Mouse (Mus musculus): ENCODE data around the gene Pbx3. TPM values are rescaled to one million over a fixed set of nuclear protein-coding genes. Genes with fewer than 3 reads are reported as not detected.

Pbx3 gene
- total RNA-seq, 2 experiments from 2014 or later = 2.3 TPM

- Histone ChIP-seq H3K4me3 (no peak overlapping the region), H3K27ac (no peak overlapping the region)
- DNase-seq = no peak
- intact Hi-C loops (cut with DNase I) = no loop called here
- TF ChIP-seq CTCF (IDR thresholded peaks at IDR 0.05) = no peak
These were observed 224.7 kb downstream of the Pbx3 start for GRCm38 (mm10) chr2:34148214-34148613.

GRCm38 (mm10) chr2:34147476-34147875 lies 225.5 kb downstream of the Pbx3 start:
- intact Hi-C loops (cut with DNase I) = no loop called here
- TF ChIP-seq CTCF (IDR thresholded peaks at IDR 0.05) = no peak
- no peak overlapping the region for H3K27ac ChIP-seq

DNA sequence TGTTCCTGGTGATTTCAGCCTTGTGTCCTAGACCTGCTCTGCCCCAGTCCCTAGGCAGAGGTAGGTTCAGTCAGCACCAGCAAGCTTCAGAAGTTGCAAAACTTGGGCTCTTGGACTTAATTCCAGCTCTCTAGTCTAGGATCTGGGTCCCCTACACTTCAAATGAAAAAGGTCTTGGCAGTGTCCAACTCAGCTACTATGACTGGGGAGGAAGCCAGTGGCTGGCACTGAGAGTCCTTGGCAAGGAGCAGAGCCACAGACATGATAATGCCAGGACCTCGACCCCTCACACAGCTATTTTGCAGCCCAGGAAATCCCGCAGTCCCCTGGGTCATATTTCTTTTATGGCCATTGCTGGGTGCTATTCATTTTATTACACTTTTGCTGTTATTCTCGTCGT lies 225.9 kb downstream of the Pbx3 start:
- Histone ChIP-seq H3K27ac (no peak overlapping the region), H3K4me3 (peak overlapping the region; percentile 46)
- DNase-seq = peak; percentile 54
- no peak for TF ChIP-seq CTCF (IDR thresholded peaks at IDR 0.05)
- intact Hi-C loops (cut with DNase I) = no loop called here

More at GRCm38 (mm10) chr2:34147476-34147875, 225.5 kb downstream of the Pbx3 start:
- H3K4me3 ChIP-seq = peak overlapping the region; percentile 46
- DNase-seq = peak; percentile 28

- intact Hi-C loops (cut with DNase I) = no loop called here
- no peak overlapping the region for H3K27ac ChIP-seq
- no peak for DNase-seq
- no peak for TF ChIP-seq CTCF (IDR thresholded peaks at IDR 0.05)
- no peak overlapping the region for H3K4me3 ChIP-seq
These were observed 226.5 kb downstream of the Pbx3 start for GRCm38 (mm10) chr2:34146431-34146830.

GRCm38 (mm10) chr2:34139470-34140158 lies 233.3 kb downstream of the Pbx3 start:
- Histone ChIP-seq H3K27ac (no peak overlapping the region), H3K4me3 (no peak overlapping the region)
- TF ChIP-seq CTCF (IDR thresholded peaks at IDR 0.05) = no peak
- no peak for DNase-seq
- intact Hi-C loops (cut with DNase I) = no loop called here

DNA sequence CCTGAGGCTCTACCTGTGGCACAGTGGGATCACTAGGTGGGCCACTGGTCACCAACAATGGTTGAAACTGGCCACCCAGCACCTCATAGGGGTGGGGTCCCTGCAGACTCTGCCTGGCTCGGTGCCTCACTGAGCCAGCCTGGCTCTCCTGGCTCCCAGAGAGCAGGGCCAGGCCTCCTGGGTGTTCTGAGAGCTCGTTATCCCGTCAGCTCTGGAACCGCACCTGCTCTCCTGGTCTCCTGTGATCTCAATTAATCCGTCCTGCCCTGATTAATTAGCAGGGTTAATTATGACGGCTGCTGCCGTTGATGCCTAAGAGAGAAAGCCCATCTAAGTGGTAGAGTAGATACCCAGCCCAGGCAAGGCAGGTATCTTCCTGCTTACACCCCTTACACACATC lies 237.6 kb downstream of the Pbx3 start:
- DNase-seq = no peak
- H3K27ac ChIP-seq = no peak overlapping the region
- H3K4me3 ChIP-seq = no peak overlapping the region
- intact Hi-C loops (cut with DNase I) = no loop called here
- TF ChIP-seq CTCF (IDR thresholded peaks at IDR 0.05) = no peak

DNA sequence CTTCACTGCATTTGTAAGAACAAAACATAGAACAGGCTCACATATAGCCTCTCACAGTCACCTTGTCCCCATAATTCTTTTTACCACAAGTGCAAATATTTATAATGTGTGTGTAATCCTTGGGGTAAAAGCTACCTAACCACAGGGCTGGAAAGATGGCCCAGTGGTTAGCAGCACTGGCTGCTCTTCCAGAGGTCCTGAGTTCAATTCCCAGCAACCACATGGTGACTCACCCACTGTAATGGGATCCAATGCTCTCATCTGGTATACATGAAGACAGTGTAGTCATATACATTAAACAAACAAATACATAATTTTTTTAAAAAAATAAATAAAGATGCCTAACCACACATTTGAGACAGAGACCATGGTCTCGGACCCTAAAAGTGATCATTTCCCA lies 240.2 kb downstream of the Pbx3 start:
- no peak for DNase-seq
- TF ChIP-seq CTCF (IDR thresholded peaks at IDR 0.05) = no peak
- intact Hi-C loops (cut with DNase I) = no loop called here
- no peak overlapping the region for H3K27ac ChIP-seq
- H3K4me3 ChIP-seq = no peak overlapping the region

DNA sequence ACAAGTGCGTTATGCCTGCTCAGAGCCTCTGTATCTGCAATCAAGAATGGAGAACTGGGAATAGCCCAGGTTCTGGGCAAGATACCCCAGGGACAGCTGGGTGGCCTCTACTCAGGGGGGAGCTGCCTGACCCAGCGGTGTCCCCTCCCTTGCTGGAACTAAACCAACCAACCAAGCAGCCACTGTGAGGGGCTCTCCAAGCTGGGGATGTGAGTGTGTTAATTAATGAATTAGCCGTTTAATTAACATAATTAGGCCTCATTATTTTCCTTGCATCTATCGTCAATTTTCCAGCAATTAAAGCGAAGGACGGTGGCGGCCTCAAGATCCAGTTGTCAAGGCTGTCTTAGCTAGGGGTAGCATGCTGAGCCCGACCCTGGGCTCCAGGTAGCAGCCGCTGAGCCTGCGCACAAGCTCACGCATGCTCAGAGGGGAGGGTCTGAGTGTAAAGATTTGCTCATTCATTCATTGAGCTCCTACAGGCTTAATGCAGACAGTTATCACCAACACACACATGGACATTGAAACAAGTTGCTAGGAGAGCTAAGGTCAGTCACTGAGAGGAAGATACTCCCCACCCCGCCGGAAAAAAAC lies 243.2 kb downstream of the Pbx3 start:
- DNase-seq = no peak
- Histone ChIP-seq H3K27ac (no peak overlapping the region), H3K4me3 (no peak overlapping the region)
- intact Hi-C loops (cut with DNase I) = no loop called here
- TF ChIP-seq CTCF (IDR thresholded peaks at IDR 0.05) = no peak

GRCm38 (mm10) chr2:34127871-34128270 lies 245.1 kb downstream of the Pbx3 start:
- DNase-seq = no peak
- TF ChIP-seq CTCF (IDR thresholded peaks at IDR 0.05) = no peak
- intact Hi-C loops (cut with DNase I) = no loop called here
- no peak overlapping the region for H3K27ac ChIP-seq
- H3K4me3 ChIP-seq = no peak overlapping the region

- no peak for DNase-seq
- no peak for TF ChIP-seq CTCF (IDR thresholded peaks at IDR 0.05)
- no peak overlapping the region for H3K27ac ChIP-seq
- intact Hi-C loops (cut with DNase I) = no loop called here
- H3K4me3 ChIP-seq = no peak overlapping the region
These were observed 249.0 kb downstream of the Pbx3 start for GRCm38 (mm10) chr2:34123896-34124295.

Other genes with a start within 250 kb of the Pbx3 start
- gene Mapkap1, start 33.6 kb upstream of the Pbx3 start, total RNA-seq (2021) = 10 to 100 TPM; 55.1 to 69.0 TPM

Data from gastrocnemius, adult 2 months (tissue).